Mouse (Mus musculus) ES-E14 (cell line): Measurements from ENCODE around the gene Ociad2.

Source experiments
- CHD2 ChIP-seq: IDR thresholded peaks from 2 replicates; pipeline ENCODE4 v1.6.1; 2014; ENCODE audit warnings: mild to moderate bottlenecking, low read depth, low read length, inconsistent platforms
- MAFK ChIP-seq: IDR thresholded peaks from 2 replicates; pipeline ENCODE4 v1.6.1; 2014; ENCODE audit warnings: mild to moderate bottlenecking, low read depth, low read length, inconsistent platforms; ENCODE audit not compliant: insufficient read depth

GRCm38 (mm10) chr5:73359134-73359751 lies 18.4 kb upstream of the Ociad2 start:
- no peak for TF ChIP-seq MAFK
- TF ChIP-seq CHD2, result no peak
